Mouse (Mus musculus) limb, embryonic 12.5 days (tissue): ENCODE measurements around the gene Efcab6. TPM values are rescaled to one million over a fixed set of nuclear protein-coding genes. Genes with fewer than 3 reads are reported as not detected.

ENCODE experiments used
- ATAC-seq: fragments of 200-750 bp; cut with Nextera tagmentation; 2 replicates; pipeline ENCODE4 v1.8.0; 2017; ENCODE audit warnings: low read depth, moderate TSS enrichment; ENCODE audit not compliant: insufficient number of reproducible peaks, insufficient read depth, low FRiP score, low TSS enrichment
- H3K27ac ChIP-seq: fragments of 300-500 bp; sonication (generic); 2 replicates; pipeline ENCODE4 v1.5.1; 2016; ENCODE audit warnings: mild to moderate bottlenecking, moderate library complexity
- H3K27me3 ChIP-seq: fragments of 300-500 bp; sonication (generic); 2 replicates; pipeline ENCODE4 v1.6.1; 2016; ENCODE audit warnings: mild to moderate bottlenecking, moderate library complexity
- H3K36me3 ChIP-seq: fragments of 300-500 bp; sonication (generic); 2 replicates; pipeline ENCODE4 v1.6.1; 2016; ENCODE audit warnings: mild to moderate bottlenecking, moderate library complexity
- H3K4me1 ChIP-seq: fragments of 300-500 bp; sonication (generic); replicated peaks from 2 replicates; pipeline ENCODE4 v1.6.1; 2016
- H3K4me2 ChIP-seq: fragments of 300-500 bp; sonication (generic); 2 replicates; pipeline ENCODE4 v1.6.1; 2016; ENCODE audit warnings: mild to moderate bottlenecking, moderate library complexity
- H3K4me3 ChIP-seq: fragments of 300-500 bp; sonication (generic); replicated peaks from 2 replicates; pipeline ENCODE4 v1.5.1; 2016; ENCODE audit warnings: mild to moderate bottlenecking
- H3K9ac ChIP-seq: fragments of 300-500 bp; sonication (generic); replicated peaks from 2 replicates; pipeline ENCODE4 v1.6.1; 2016; ENCODE audit warnings: mild to moderate bottlenecking, moderate library complexity
- H3K9me3 ChIP-seq: fragments of 300-500 bp; sonication (generic); 2 replicates; pipeline ENCODE4 v1.6.1; 2016; ENCODE audit warnings: mild to moderate bottlenecking, moderate library complexity
- WGBS: fragments of 180-500 bp; shearing (Covaris S2); methylation state at CpG from one replicate; pipeline ENCODE4 v1.1.7; 2016; 5-methylcytosine and 5-hydroxymethylcytosine counted together
- polyA plus RNA-seq: library from polyadenylated mRNA; unstranded; fragments of >200 nt; fragmentation: Nextera tagmentation; extraction: Ambion mirVana; gene quantifications from 2 replicates; pipeline ENCODE4 v1.2.1, GENCODE M21; 2016

Efcab6 gene
- polyA plus RNA-seq, 1 experiment from 2014 or later, result 0.08 TPM

GRCm38 (mm10) chr15:83999071-83999470 is 66.1 kb downstream of the Efcab6 start:
- no peaks in the 10 kb centered on the region for H3K9me3 ChIP-seq
- no peak overlapping the region for H3K9ac ChIP-seq
- no peak overlapping the region for H3K4me3 ChIP-seq
- WGBS, result 75% methylated on average over 3 of the region's 3 CpGs
- ATAC-seq, result no peak
- H3K4me1 ChIP-seq, result peaks cover 21% of the 10 kb centered on the region
- no peak overlapping the region for H3K27ac ChIP-seq
- H3K27me3 ChIP-seq, result peaks cover 61% of the 10 kb centered on the region
- H3K4me2 ChIP-seq, result no peak overlapping the region
- no peaks in the 10 kb centered on the region for H3K36me3 ChIP-seq

- no peak for ATAC-seq
- Histone ChIP-seq H3K4me2 (peak overlapping the region; percentile 46), H3K27me3 (peaks cover 59% of the 10 kb centered on the region)
These were observed 66.6 kb downstream of the Efcab6 start for GRCm38 (mm10) chr15:83998586-83998985.

GRCm38 (mm10) chr15:83998115-83998514 is 67.1 kb downstream of the Efcab6 start:
- Histone ChIP-seq H3K9me3 (0 out of 2 replicates have a peak, but pooled peaks cover 1% of the 10 kb centered on the region), H3K27ac (no peak overlapping the region), H3K27me3 (peaks cover 58% of the 10 kb centered on the region), H3K4me2 (peak overlapping the region; percentile 46), H3K9ac (no peak overlapping the region), H3K36me3 (no peaks in the 10 kb centered on the region), H3K4me3 (peak overlapping the region; percentile 7; the same call in 1 of the 2 replicates), H3K4me1 (peaks cover 21% of the 10 kb centered on the region)
- no peak for ATAC-seq
- 14% methylated on average over 19 of the region's 19 CpGs for WGBS

More at GRCm38 (mm10) chr15:83998586-83998985, 66.6 kb downstream of the Efcab6 start:
- H3K36me3 ChIP-seq, result no peaks in the 10 kb centered on the region
- peaks cover 21% of the 10 kb centered on the region for H3K4me1 ChIP-seq
- WGBS, result 54% methylated on average over 7 of the region's 7 CpGs
- peak overlapping the region; percentile 7; the same call in 1 of the 2 replicates for H3K4me3 ChIP-seq
- no peak overlapping the region for H3K9ac ChIP-seq
- no peaks in the 10 kb centered on the region for H3K9me3 ChIP-seq
- no peak overlapping the region for H3K27ac ChIP-seq

GRCm38 (mm10) chr15:83997550-83997949 is 67.6 kb downstream of the Efcab6 start:
- H3K27me3 ChIP-seq, result peaks cover 63% of the 10 kb centered on the region
- H3K4me2 ChIP-seq, result no peak overlapping the region; the same call in 1 of the 2 replicates
- no peak for ATAC-seq
- no peak overlapping the region for H3K9ac ChIP-seq
- WGBS, result 17% methylated on average over 4 of the region's 4 CpGs
- H3K27ac ChIP-seq, result no peak overlapping the region
- no peak overlapping the region for H3K4me3 ChIP-seq
- no peaks in the 10 kb centered on the region for H3K36me3 ChIP-seq
- H3K4me1 ChIP-seq, result peaks cover 21% of the 10 kb centered on the region
- H3K9me3 ChIP-seq, result 0 out of 2 replicates have a peak, but pooled peaks cover 4% of the 10 kb centered on the region

- Histone ChIP-seq H3K27me3 (peaks cover 69% of the 10 kb centered on the region), H3K4me3 (no peak overlapping the region), H3K27ac (no peak overlapping the region), H3K4me1 (peaks cover 21% of the 10 kb centered on the region), H3K9me3 (0 out of 2 replicates have a peak, but pooled peaks cover 4% of the 10 kb centered on the region), H3K9ac (no peak overlapping the region), H3K36me3 (no peaks in the 10 kb centered on the region), H3K4me2 (no peak overlapping the region)
- no peak for ATAC-seq
- WGBS, result 28% methylated on average over 7 of the region's 7 CpGs
These were observed 68.3 kb downstream of the Efcab6 start for GRCm38 (mm10) chr15:83996864-83997263.

- ATAC-seq, result no peak
- H3K36me3 ChIP-seq, result no peaks in the 10 kb centered on the region
- H3K9me3 ChIP-seq, result 0 out of 2 replicates have a peak, but pooled peaks cover 4% of the 10 kb centered on the region
- no peak overlapping the region for H3K9ac ChIP-seq
- H3K4me2 ChIP-seq, result no peak overlapping the region
- WGBS, result 89% methylated on average over 15 of the region's 15 CpGs
- H3K27ac ChIP-seq, result no peak overlapping the region
- peaks cover 65% of the 10 kb centered on the region for H3K27me3 ChIP-seq
- H3K4me3 ChIP-seq, result no peak overlapping the region
- H3K4me1 ChIP-seq, result peaks cover 33% of the 10 kb centered on the region
These were observed 73.0 kb downstream of the Efcab6 start for GRCm38 (mm10) chr15:83992191-83992590.

GRCm38 (mm10) chr15:83991461-83991860 is 73.7 kb downstream of the Efcab6 start:
- Histone ChIP-seq H3K4me1 (peaks cover 31% of the 10 kb centered on the region), H3K27me3 (peaks cover 58% of the 10 kb centered on the region)

GRCm38 (mm10) chr15:83989241-83989640 is 75.9 kb downstream of the Efcab6 start:
- WGBS, result 88% methylated on average over 5 of the region's 5 CpGs

More at GRCm38 (mm10) chr15:83991461-83991860, 73.7 kb downstream of the Efcab6 start:
- no peak for ATAC-seq
- Histone ChIP-seq H3K36me3 (no peaks in the 10 kb centered on the region), H3K4me3 (no peak overlapping the region), H3K9ac (no peak overlapping the region), H3K9me3 (0 out of 2 replicates have a peak, but pooled peaks cover 4% of the 10 kb centered on the region), H3K4me2 (no peak overlapping the region), H3K27ac (no peak overlapping the region)
- WGBS, result 6% methylated on average over 3 of the region's 3 CpGs

GRCm38 (mm10) chr15:83988087-83988486 is 77.1 kb downstream of the Efcab6 start:
- no peaks in the 10 kb centered on the region for H3K36me3 ChIP-seq
- no peak overlapping the region for H3K4me2 ChIP-seq
- WGBS, result 35% methylated on average over 7 of the region's 7 CpGs
- 0 out of 2 replicates have a peak, but pooled peaks cover 3% of the 10 kb centered on the region for H3K9me3 ChIP-seq
- peaks cover 24% of the 10 kb centered on the region for H3K4me1 ChIP-seq
- H3K27me3 ChIP-seq, result peaks cover 78% of the 10 kb centered on the region
- no peak for ATAC-seq
- H3K27ac ChIP-seq, result no peak overlapping the region
- no peak overlapping the region for H3K4me3 ChIP-seq
- H3K9ac ChIP-seq, result no peak overlapping the region

More at GRCm38 (mm10) chr15:83989241-83989640, 75.9 kb downstream of the Efcab6 start:
- Histone ChIP-seq H3K4me1 (peaks cover 24% of the 10 kb centered on the region), H3K27me3 (peaks cover 68% of the 10 kb centered on the region), H3K4me3 (no peak overlapping the region), H3K9ac (no peak overlapping the region), H3K4me2 (no peak overlapping the region), H3K36me3 (no peaks in the 10 kb centered on the region), H3K9me3 (0 out of 2 replicates have a peak, but pooled peaks cover 4% of the 10 kb centered on the region), H3K27ac (no peak overlapping the region)
- ATAC-seq, result no peak

GRCm38 (mm10) chr15:83982186-83982936 is 82.8 kb downstream of the Efcab6 start:
- no peak overlapping the region for H3K4me2 ChIP-seq
- H3K4me1 ChIP-seq, result peaks cover 6% of the 10 kb centered on the region; the same call in 1 of the 2 replicates
- H3K4me3 ChIP-seq, result no peak overlapping the region
- ATAC-seq, result no peak
- no peak overlapping the region for H3K27ac ChIP-seq
- H3K9me3 ChIP-seq, result no peaks in the 10 kb centered on the region
- H3K27me3 ChIP-seq, result peaks cover 77% of the 10 kb centered on the region
- H3K36me3 ChIP-seq, result no peaks in the 10 kb centered on the region
- no peak overlapping the region for H3K9ac ChIP-seq
- WGBS, result 63% methylated on average over 14 of the region's 14 CpGs

- peaks cover 78% of the 10 kb centered on the region for H3K27me3 ChIP-seq
- WGBS, result 86% methylated on average over 6 of the region's 6 CpGs
These were observed 86.3 kb downstream of the Efcab6 start for GRCm38 (mm10) chr15:83978865-83979264.

More at GRCm38 (mm10) chr15:83978865-83979264, 86.3 kb downstream of the Efcab6 start:
- Histone ChIP-seq H3K36me3 (no peaks in the 10 kb centered on the region), H3K27ac (no peak overlapping the region), H3K9ac (no peak overlapping the region), H3K4me1 (peaks cover 8% of the 10 kb centered on the region), H3K4me2 (no peak overlapping the region), H3K9me3 (no peaks in the 10 kb centered on the region), H3K4me3 (no peak overlapping the region)
- ATAC-seq, result no peak
